Mouse (Mus musculus): Measurements from ENCODE around the gene AI182371.

AI182371 gene

GRCm38 (mm10) chr2:35069124-35069523 is 32.2 kb downstream of the AI182371 start:
- no peak for DNase-seq (ENCODE audit: low spot score)

GRCm38 (mm10) chr2:35067117-35067516 is 34.2 kb downstream of the AI182371 start:
- DNase-seq (ENCODE audit: low spot score): no peak

- no peak for DNase-seq (ENCODE audit: low spot score)
These were observed 34.7 kb downstream of the AI182371 start for GRCm38 (mm10) chr2:35066525-35067082.

GRCm38 (mm10) chr2:35063333-35064030 is 37.9 kb downstream of the AI182371 start:
- no peak for DNase-seq (ENCODE audit: low spot score)

GRCm38 (mm10) chr2:35061338-35061737 is 40.0 kb downstream of the AI182371 start, which contains the start of gene Hc:
Hc (minus strand) TSS chr2:35061438.
- DNase-seq (ENCODE audit: low spot score): no peak

- DNase-seq (ENCODE audit: low spot score): no peak
These were observed 40.4 kb downstream of the AI182371 start for GRCm38 (mm10) chr2:35060897-35061296.

GRCm38 (mm10) chr2:35060256-35060655 is 41.1 kb downstream of the AI182371 start:
- no peak for DNase-seq (ENCODE audit: low spot score)

GRCm38 (mm10) chr2:35058325-35058724 is 43.0 kb downstream of the AI182371 start:
- no peak for DNase-seq (ENCODE audit: low spot score)

- DNase-seq (ENCODE audit: low spot score): no peak
These were observed 44.1 kb downstream of the AI182371 start for GRCm38 (mm10) chr2:35057243-35057642.

- DNase-seq (ENCODE audit: low spot score): peak; percentile 49
These were observed 52.5 kb downstream of the AI182371 start for GRCm38 (mm10) chr2:35048851-35049250.

GRCm38 (mm10) chr2:35044956-35045355 is 56.4 kb downstream of the AI182371 start:
- peak; percentile 28 for DNase-seq (ENCODE audit: low spot score)

- no peak for DNase-seq (ENCODE audit: low spot score)
These were observed 62.6 kb downstream of the AI182371 start for GRCm38 (mm10) chr2:35038580-35039375.
